Mouse (Mus musculus) kidney, embryonic 14.5 days (tissue): Measurements from ENCODE around the gene Wdr76. TPM values are rescaled to one million over a fixed set of nuclear protein-coding genes. Genes with fewer than 3 reads are reported as not detected.

Source experiments
- ATAC-seq: fragments of 200-750 bp; cut with Nextera tagmentation; 2 replicates; pipeline ENCODE4 v1.8.0; 2017; ENCODE audit warnings: moderate number of reproducible peaks, mild to moderate bottlenecking, moderate TSS enrichment, moderate library complexity; ENCODE audit not compliant: low FRiP score, low TSS enrichment
- H3K27ac ChIP-seq: fragments of 300-500 bp; sonication (generic); 2 replicates; pipeline ENCODE4 v1.5.1; 2014; ENCODE audit warnings: low read depth, mild to moderate bottlenecking, low read length, moderate library complexity, mixed read lengths
- H3K27me3 ChIP-seq: fragments of 300-500 bp; sonication (generic); 2 replicates; pipeline ENCODE4 v1.6.1; 2014; ENCODE audit warnings: mild to moderate bottlenecking, low read length; ENCODE audit not compliant: control insufficient read depth, insufficient read depth
- H3K36me3 ChIP-seq: fragments of 300-500 bp; sonication (generic); 2 replicates; pipeline ENCODE4 v1.6.1; 2014; ENCODE audit warnings: low read length, mixed read lengths; ENCODE audit not compliant: control insufficient read depth, insufficient read depth
- H3K4me1 ChIP-seq: fragments of 300-500 bp; sonication (generic); 2 replicates; pipeline ENCODE4 v1.6.1; 2014; ENCODE audit warnings: low read length, mixed read lengths; ENCODE audit not compliant: control insufficient read depth, insufficient read depth
- H3K4me2 ChIP-seq: fragments of 300-500 bp; sonication (generic); replicated peaks from 2 replicates; pipeline ENCODE4 v1.6.1; 2014; ENCODE audit warnings: low read depth, mild to moderate bottlenecking, low read length
- H3K4me3 ChIP-seq: fragments of 300-500 bp; sonication (generic); 2 replicates; pipeline ENCODE4 v1.5.1; 2014; ENCODE audit warnings: mild to moderate bottlenecking, low read length
- H3K9ac ChIP-seq: fragments of 300-500 bp; sonication (generic); 2 replicates; pipeline ENCODE4 v1.6.1; 2014; ENCODE audit warnings: low read depth, mild to moderate bottlenecking, low read length, moderate library complexity
- H3K9me3 ChIP-seq: fragments of 300-500 bp; sonication (generic); 2 replicates; pipeline ENCODE4 v1.6.1; 2016; ENCODE audit warnings: low read length; ENCODE audit not compliant: control insufficient read depth
- WGBS: fragments of 180-500 bp; shearing (Covaris S2); extraction: QIAGEN DNeasy Blood & Tissue Kit; methylation state at CpG from one replicate; pipeline ENCODE4 v1.1.7; 2014; 5-methylcytosine and 5-hydroxymethylcytosine counted together
- polyA plus RNA-seq: library from polyadenylated mRNA; unstranded; fragments of >200 nt; fragmentation: Nextera tagmentation; extraction: Ambion mirVana; gene quantifications from 2 replicates; pipeline ENCODE4 v1.2.1, GENCODE M21; 2014

The Wdr76 gene
- polyA plus RNA-seq, 1 experiment from 2014 or later: 11.9 TPM

GRCm38 (mm10) chr2:121551271-121551670 is 44.7 kb downstream of the Wdr76 start:
- Histone ChIP-seq H3K9ac (no peak overlapping the region), H3K9me3 (no peaks in the 10 kb centered on the region), H3K4me2 (no peak overlapping the region), H3K27me3 (no peaks in the 10 kb centered on the region), H3K4me1 (no peaks in the 10 kb centered on the region), H3K4me3 (no peak overlapping the region), H3K27ac (no peak overlapping the region), H3K36me3 (no peaks in the 10 kb centered on the region)
- ATAC-seq: no peak
- WGBS: 79% methylated on average over 8 of the region's 8 CpGs

GRCm38 (mm10) chr2:121563117-121563516 is 56.6 kb downstream of the Wdr76 start:
- H3K36me3 ChIP-seq: no peaks in the 10 kb centered on the region
- ATAC-seq: no peak
- H3K27me3 ChIP-seq: no peaks in the 10 kb centered on the region
- H3K4me2 ChIP-seq: no peak overlapping the region
- 95% methylated on average over 3 of the region's 3 CpGs for WGBS
- H3K27ac ChIP-seq: no peak overlapping the region
- H3K9me3 ChIP-seq: no peaks in the 10 kb centered on the region
- no peaks in the 10 kb centered on the region for H3K4me1 ChIP-seq
- no peak overlapping the region for H3K9ac ChIP-seq
- H3K4me3 ChIP-seq: no peak overlapping the region

- no peak for ATAC-seq
- Histone ChIP-seq H3K9ac (no peak overlapping the region), H3K4me2 (no peak overlapping the region), H3K9me3 (no peaks in the 10 kb centered on the region), H3K36me3 (no peaks in the 10 kb centered on the region), H3K27ac (no peak overlapping the region), H3K4me3 (no peak overlapping the region), H3K27me3 (no peaks in the 10 kb centered on the region), H3K4me1 (no peaks in the 10 kb centered on the region)
- WGBS: 70% methylated on average over 5 of the region's 5 CpGs
Observed at GRCm38 (mm10) chr2:121565911-121566310, 59.4 kb downstream of the Wdr76 start.

GRCm38 (mm10) chr2:121570049-121570448 is 63.5 kb downstream of the Wdr76 start:
- Histone ChIP-seq H3K4me3 (no peak overlapping the region), H3K36me3 (no peaks in the 10 kb centered on the region), H3K27ac (no peak overlapping the region), H3K9ac (no peak overlapping the region), H3K9me3 (no peaks in the 10 kb centered on the region), H3K4me2 (no peak overlapping the region), H3K4me1 (no peaks in the 10 kb centered on the region), H3K27me3 (no peaks in the 10 kb centered on the region)
- no peak for ATAC-seq
- WGBS: 80% methylated on average over 3 of the region's 3 CpGs

- 74% methylated on average over 8 of the region's 8 CpGs for WGBS
- H3K36me3 ChIP-seq: no peaks in the 10 kb centered on the region
- no peak for ATAC-seq
- H3K9ac ChIP-seq: no peak overlapping the region
- no peak overlapping the region for H3K4me2 ChIP-seq
- no peaks in the 10 kb centered on the region for H3K27me3 ChIP-seq
- H3K9me3 ChIP-seq: no peaks in the 10 kb centered on the region
- H3K27ac ChIP-seq: no peak overlapping the region
- no peaks in the 10 kb centered on the region for H3K4me1 ChIP-seq
- H3K4me3 ChIP-seq: no peak overlapping the region
Observed at GRCm38 (mm10) chr2:121570999-121571655, 64.6 kb downstream of the Wdr76 start.

- 17% methylated on average over 7 of the region's 7 CpGs for WGBS
Observed at GRCm38 (mm10) chr2:121571780-121572179, 65.3 kb downstream of the Wdr76 start.

GRCm38 (mm10) chr2:121574066-121574630 is 67.6 kb downstream of the Wdr76 start:
- Histone ChIP-seq H3K27me3 (no peaks in the 10 kb centered on the region), H3K4me3 (no peak overlapping the region), H3K4me2 (no peak overlapping the region), H3K27ac (no peak overlapping the region), H3K4me1 (no peaks in the 10 kb centered on the region), H3K9me3 (no peaks in the 10 kb centered on the region), H3K9ac (no peak overlapping the region), H3K36me3 (no peaks in the 10 kb centered on the region)
- WGBS: 77% methylated on average over 9 of the region's 9 CpGs
- ATAC-seq: no peak

More at GRCm38 (mm10) chr2:121571780-121572179, 65.3 kb downstream of the Wdr76 start:
- no peak overlapping the region for H3K27ac ChIP-seq
- ATAC-seq: peak; percentile 83
- H3K9ac ChIP-seq: no peak overlapping the region
- no peaks in the 10 kb centered on the region for H3K27me3 ChIP-seq
- H3K36me3 ChIP-seq: no peaks in the 10 kb centered on the region
- H3K4me3 ChIP-seq: no peak overlapping the region
- no peaks in the 10 kb centered on the region for H3K4me1 ChIP-seq
- no peak overlapping the region for H3K4me2 ChIP-seq
- H3K9me3 ChIP-seq: no peaks in the 10 kb centered on the region

GRCm38 (mm10) chr2:121575741-121576201 is 69.2 kb downstream of the Wdr76 start:
- no peak overlapping the region for H3K4me2 ChIP-seq
- 60% methylated on average over 8 of the region's 8 CpGs for WGBS
- H3K36me3 ChIP-seq: no peaks in the 10 kb centered on the region
- no peak for ATAC-seq
- no peaks in the 10 kb centered on the region for H3K4me1 ChIP-seq
- H3K27ac ChIP-seq: no peak overlapping the region
- H3K9me3 ChIP-seq: no peaks in the 10 kb centered on the region
- H3K9ac ChIP-seq: no peak overlapping the region
- H3K4me3 ChIP-seq: no peak overlapping the region
- no peaks in the 10 kb centered on the region for H3K27me3 ChIP-seq

GRCm38 (mm10) chr2:121582809-121583376 is 76.4 kb downstream of the Wdr76 start:
- Histone ChIP-seq H3K27ac (no peak overlapping the region), H3K9me3 (no peaks in the 10 kb centered on the region), H3K27me3 (no peaks in the 10 kb centered on the region), H3K36me3 (no peaks in the 10 kb centered on the region), H3K4me1 (peaks cover 2% of the 10 kb centered on the region; the same call in 1 of the 2 replicates), H3K9ac (no peak overlapping the region), H3K4me3 (no peak overlapping the region), H3K4me2 (no peak overlapping the region)
- no peak for ATAC-seq
- 86% methylated on average over 13 of the region's 13 CpGs for WGBS
